Mouse (Mus musculus) cortical plate, adult 2 months (tissue): ENCODE data around the gene Tmem184c.

Experiments
- CTCF ChIP-seq: fragments of 200-500 bp; IDR thresholded peaks from 2 replicates; pipeline ENCODE4 v1.5.1; 2011; ENCODE audit warnings: mild to moderate bottlenecking, control low read depth, low read length; ENCODE audit not compliant: insufficient read depth; ENCODE audit errors: extremely low read depth
- POLR2A ChIP-seq: fragments of 200-500 bp; IDR thresholded peaks from 2 replicates; pipeline ENCODE4 v1.6.1; 2011; ENCODE audit warnings: mild to moderate bottlenecking, low read length, control low read depth; ENCODE audit not compliant: insufficient read depth; ENCODE audit errors: extremely low read depth

GRCm38 (mm10) chr8:77658356-77658755, 47.9 kb upstream of the Tmem184c start:
- TF ChIP-seq CTCF (no peak), POLR2A (no peak)
